Mouse (Mus musculus) thymus, adult 2 months (tissue): ENCODE results near the gene Cbr3.

Source experiments
- CTCF ChIP-seq: fragments of 200-500 bp; IDR thresholded peaks from 2 replicates; pipeline ENCODE4 v1.5.1; 2012; ENCODE audit warnings: mild to moderate bottlenecking, control low read depth, low read length, moderate library complexity, borderline replicate concordance; ENCODE audit not compliant: control insufficient read depth, poor library complexity, insufficient read depth; ENCODE audit errors: extremely low read depth
- POLR2A ChIP-seq: fragments of 200-500 bp; IDR thresholded peaks from 2 replicates; pipeline ENCODE4 v1.6.1; 2012; ENCODE audit warnings: mild to moderate bottlenecking, low read length, control low read depth, moderate library complexity; ENCODE audit not compliant: control insufficient read depth, poor library complexity, insufficient read depth; ENCODE audit errors: extremely low read depth

DNA sequence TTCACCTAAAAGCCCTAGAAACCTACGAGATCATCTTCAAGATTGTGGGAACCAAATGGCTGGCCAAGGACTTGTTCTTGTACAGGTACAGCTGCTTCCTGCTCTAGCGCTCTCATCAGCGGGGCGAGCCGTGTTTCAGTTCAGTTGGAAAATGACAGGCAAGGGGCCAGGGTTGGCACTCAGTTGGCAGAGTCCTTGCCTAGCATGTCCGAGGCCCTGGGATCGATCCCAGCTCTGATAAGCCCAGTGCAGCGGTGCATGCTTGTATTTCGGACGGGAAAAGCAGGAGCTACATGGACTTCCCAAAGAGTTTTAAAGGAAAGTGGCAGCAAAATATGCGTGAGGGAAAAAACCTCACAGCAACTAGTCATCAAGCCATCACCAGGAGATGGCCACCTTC, 56.2 kb downstream of the Cbr3 start:
- TF ChIP-seq POLR2A (no peak), CTCF (no peak)
